Mouse (Mus musculus): ENCODE results near the gene Aipl1. TPM values are rescaled to one million over a fixed set of nuclear protein-coding genes. Genes with fewer than 3 reads are reported as not detected.

Aipl1 gene
- polyA plus RNA-seq, 1 experiment: 0.28 TPM

DNA sequence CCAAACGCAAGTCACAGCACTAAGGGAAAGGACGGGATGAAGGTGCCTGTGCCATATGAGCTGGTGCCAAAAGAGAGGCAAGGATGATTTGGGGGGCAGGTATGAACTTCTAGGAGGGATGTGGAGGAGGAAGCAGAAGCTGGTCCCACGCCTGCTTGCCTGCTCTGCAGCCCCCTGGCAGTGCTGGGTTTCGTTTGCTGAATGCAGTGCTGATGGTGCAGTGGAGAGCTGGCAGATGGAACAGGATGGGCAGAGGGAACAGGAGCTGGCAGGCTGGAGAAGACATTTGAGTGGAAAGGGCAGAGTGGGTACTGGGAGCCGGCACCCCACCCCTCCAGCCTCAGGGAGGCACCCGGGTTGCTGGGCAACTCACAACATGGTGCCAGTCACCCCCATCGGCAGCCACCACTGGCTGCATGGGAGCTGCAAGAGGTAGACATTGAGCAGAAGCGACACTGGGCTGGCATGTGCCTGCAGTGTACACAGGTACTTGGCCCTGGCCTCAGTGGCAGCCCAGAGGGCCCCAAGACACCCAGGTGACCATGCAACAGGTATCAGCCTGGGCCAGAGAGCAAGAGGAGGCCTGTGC is 12.0 kb upstream of the Aipl1 start:
- WGBS: 50% methylated on average over 8 of the region's 8 CpGs

DNA sequence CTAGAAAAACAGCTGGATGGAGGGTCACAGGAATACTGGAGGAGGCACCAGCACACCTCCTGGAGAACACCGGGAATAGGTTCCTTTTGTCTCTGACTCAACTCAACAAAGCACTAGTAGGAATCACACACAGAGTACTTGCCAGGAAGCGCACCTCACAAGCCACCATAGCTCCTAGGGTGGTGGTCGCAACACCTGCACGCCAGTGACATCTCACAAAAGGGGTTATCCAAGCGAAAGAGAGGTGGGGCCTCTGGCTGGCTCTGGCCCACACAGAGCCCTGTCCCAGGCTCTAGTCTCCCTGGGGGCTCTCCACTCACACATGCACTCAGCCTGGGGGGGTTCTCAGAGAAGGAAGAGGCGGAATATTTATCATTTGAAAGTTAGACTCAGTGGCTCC is 11.4 kb upstream of the Aipl1 start:
- Histone ChIP-seq H3K4me1 (ENCODE audit: control insufficient read depth, insufficient read depth, low read length) (no peaks in the 10 kb centered on the region), H3K27ac (ENCODE audit: insufficient read depth, low read length) (no peak overlapping the region), H3K4me3 (replicated peaks; ENCODE audit: insufficient read depth, low read depth, low read length) (no peak overlapping the region), H3K27me3 (ENCODE audit: control insufficient read depth, insufficient read depth, low read length) (no peaks in the 10 kb centered on the region)
- TF ChIP-seq CTCF (IDR thresholded peaks at IDR 0.05; ENCODE audit: borderline replicate concordance, insufficient read depth, low read depth, low read length) (no peak), POLR2A (IDR thresholded peaks at IDR 0.05; ENCODE audit: borderline replicate concordance, insufficient read depth, low read length) (no peak)
- WGBS: 76% methylated on average over 6 of the region's 6 CpGs
- no peak for DNase-seq

More for the DNA sequence above, 12.0 kb upstream of the Aipl1 start:
- TF ChIP-seq POLR2A (IDR thresholded peaks at IDR 0.05; ENCODE audit: borderline replicate concordance, insufficient read depth, low read length) (no peak), CTCF (IDR thresholded peaks at IDR 0.05; ENCODE audit: borderline replicate concordance, insufficient read depth, low read depth, low read length) (no peak)
- no peaks in the 10 kb centered on the region for H3K4me1 ChIP-seq (ENCODE audit: control insufficient read depth, insufficient read depth, low read length)
- H3K27me3 ChIP-seq (ENCODE audit: control insufficient read depth, insufficient read depth, low read length): no peaks in the 10 kb centered on the region
- no peak for DNase-seq
- no peak overlapping the region for H3K27ac ChIP-seq (ENCODE audit: insufficient read depth, low read length)
- no peak overlapping the region for H3K4me3 ChIP-seq (replicated peaks; ENCODE audit: insufficient read depth, low read depth, low read length)

DNA sequence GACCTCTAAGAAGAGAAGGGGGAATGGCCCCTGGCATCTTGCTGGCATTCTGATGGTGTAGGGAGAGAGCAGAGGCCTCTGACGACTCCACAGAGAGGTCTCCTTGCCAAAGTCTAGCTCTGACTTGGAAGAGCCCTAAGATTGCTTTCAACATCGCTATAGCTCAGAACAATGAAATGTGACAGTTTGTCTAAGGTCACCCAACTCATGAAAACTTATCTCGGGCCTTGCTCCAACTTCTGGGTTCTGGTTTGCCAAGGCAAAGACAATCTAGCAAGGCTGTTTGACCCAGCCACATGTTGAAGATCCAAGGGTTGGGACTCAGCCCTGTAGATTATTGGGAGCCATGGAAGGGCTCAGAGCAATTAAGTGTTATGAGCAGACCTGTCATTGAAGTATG is 6.9 kb upstream of the Aipl1 start:
- no peak for DNase-seq
- no peaks in the 10 kb centered on the region for H3K27me3 ChIP-seq (ENCODE audit: control insufficient read depth, insufficient read depth, low read length)
- no peak overlapping the region for H3K27ac ChIP-seq (ENCODE audit: insufficient read depth, low read length)
- WGBS: 32% methylated on average over 3 of the region's 3 CpGs
- H3K4me1 ChIP-seq (ENCODE audit: control insufficient read depth, insufficient read depth, low read length): 0 out of 2 replicates have a peak, but pooled peaks cover 5% of the 10 kb centered on the region
- TF ChIP-seq CTCF (IDR thresholded peaks at IDR 0.05; ENCODE audit: borderline replicate concordance, insufficient read depth, low read depth, low read length) (no peak), POLR2A (IDR thresholded peaks at IDR 0.05; ENCODE audit: borderline replicate concordance, insufficient read depth, low read length) (no peak)
- no peak overlapping the region for H3K4me3 ChIP-seq (replicated peaks; ENCODE audit: insufficient read depth, low read depth, low read length)

DNA sequence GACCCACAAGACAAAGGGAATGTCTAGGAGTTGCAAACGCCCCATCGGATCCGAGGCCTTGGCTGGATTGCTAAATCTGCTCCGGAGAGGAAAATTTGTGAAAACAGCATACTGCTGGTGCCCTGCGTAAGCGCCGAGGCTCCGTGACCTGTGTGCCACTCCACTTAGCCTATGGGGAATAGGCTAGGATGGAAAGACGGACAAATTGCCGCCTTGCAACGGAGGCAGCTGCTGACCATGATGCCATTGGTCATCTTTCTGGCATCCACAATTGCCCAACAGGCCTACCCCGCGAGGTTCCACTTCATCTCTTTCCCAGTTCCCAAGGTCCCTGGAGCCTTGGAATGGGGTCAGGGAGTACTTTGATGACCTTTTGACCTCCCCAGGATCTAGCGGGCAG is 5.3 kb upstream of the Aipl1 start:
- 1% methylated on average over 14 of the region's 14 CpGs for WGBS
- TF ChIP-seq CTCF (IDR thresholded peaks at IDR 0.05; ENCODE audit: borderline replicate concordance, insufficient read depth, low read depth, low read length): no peak
- no peak for TF ChIP-seq POLR2A (IDR thresholded peaks at IDR 0.05; ENCODE audit: borderline replicate concordance, insufficient read depth, low read length)

DNA sequence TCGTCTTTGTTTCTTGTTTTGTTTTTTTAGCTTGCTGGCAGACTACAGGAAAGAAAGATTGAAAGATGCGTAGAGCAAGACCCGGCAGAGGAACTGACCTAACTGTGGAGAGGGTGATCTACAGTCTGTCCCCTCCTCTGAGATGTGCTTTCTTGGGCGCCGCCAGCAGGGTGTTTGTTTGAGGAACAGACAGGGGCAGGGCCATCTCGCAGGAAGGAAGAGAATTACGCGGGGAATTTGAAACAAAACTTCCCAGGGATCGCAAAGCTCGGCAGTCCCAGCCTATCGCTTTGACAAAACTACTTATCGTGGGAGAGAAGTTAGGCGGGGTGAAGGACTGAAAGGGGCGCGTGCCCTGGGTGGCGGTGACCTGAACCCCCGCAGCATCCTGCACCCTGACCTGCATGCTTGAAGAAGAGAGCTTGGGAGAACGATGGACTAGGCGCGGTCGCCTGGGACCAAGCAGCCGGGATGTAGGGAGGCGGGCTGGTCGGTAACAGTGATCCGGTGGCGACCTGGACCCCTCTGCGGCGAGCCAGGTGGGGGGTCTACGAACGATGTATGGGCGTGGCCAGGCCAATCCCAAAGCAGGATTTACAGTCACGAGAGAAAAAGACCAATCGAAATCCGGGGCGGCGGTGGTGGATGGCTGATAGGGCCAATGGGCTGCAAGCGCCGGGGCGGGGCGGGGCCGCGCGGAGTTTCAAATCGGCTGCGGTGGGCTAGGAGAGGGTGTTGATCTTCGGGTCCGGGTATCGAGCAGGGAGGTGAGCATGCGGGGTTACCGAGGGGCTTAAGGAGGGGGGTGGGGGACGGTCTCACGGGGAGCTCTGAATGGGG is 4.7 kb upstream of the Aipl1 start, which contains the start of gene Pimreg:
TSS of gene Pimreg (plus strand) at position 265 of the 840 bp plus-strand sequence.
- H3K27ac ChIP-seq (ENCODE audit: insufficient read depth, low read length): no peak within 1 kb of the TSS
- 0 out of 2 replicates have a peak, but pooled peaks cover 5% of the 10 kb centered on the region for H3K4me1 ChIP-seq (ENCODE audit: control insufficient read depth, insufficient read depth, low read length)
- H3K27me3 ChIP-seq (ENCODE audit: control insufficient read depth, insufficient read depth, low read length): no peaks in the 10 kb centered on the region
- WGBS: 2% methylated on average over 52 of the region's 52 CpGs
- peak; percentile 77 for DNase-seq
- TF ChIP-seq POLR2A (IDR thresholded peaks at IDR 0.05; ENCODE audit: borderline replicate concordance, insufficient read depth, low read length) (no peak), CTCF (IDR thresholded peaks at IDR 0.05; ENCODE audit: borderline replicate concordance, insufficient read depth, low read depth, low read length) (no peak)
- H3K4me3 ChIP-seq (replicated peaks; ENCODE audit: insufficient read depth, low read depth, low read length): peak within 1 kb of the TSS; percentile 63

More for the DNA sequence above, 5.3 kb upstream of the Aipl1 start:
- peak overlapping the region; percentile 51 for H3K4me3 ChIP-seq (replicated peaks; ENCODE audit: insufficient read depth, low read depth, low read length)
- 0 out of 2 replicates have a peak, but pooled peaks cover 5% of the 10 kb centered on the region for H3K4me1 ChIP-seq (ENCODE audit: control insufficient read depth, insufficient read depth, low read length)
- no peaks in the 10 kb centered on the region for H3K27me3 ChIP-seq (ENCODE audit: control insufficient read depth, insufficient read depth, low read length)
- H3K27ac ChIP-seq (ENCODE audit: insufficient read depth, low read length): no peak overlapping the region
- DNase-seq: no peak

DNA sequence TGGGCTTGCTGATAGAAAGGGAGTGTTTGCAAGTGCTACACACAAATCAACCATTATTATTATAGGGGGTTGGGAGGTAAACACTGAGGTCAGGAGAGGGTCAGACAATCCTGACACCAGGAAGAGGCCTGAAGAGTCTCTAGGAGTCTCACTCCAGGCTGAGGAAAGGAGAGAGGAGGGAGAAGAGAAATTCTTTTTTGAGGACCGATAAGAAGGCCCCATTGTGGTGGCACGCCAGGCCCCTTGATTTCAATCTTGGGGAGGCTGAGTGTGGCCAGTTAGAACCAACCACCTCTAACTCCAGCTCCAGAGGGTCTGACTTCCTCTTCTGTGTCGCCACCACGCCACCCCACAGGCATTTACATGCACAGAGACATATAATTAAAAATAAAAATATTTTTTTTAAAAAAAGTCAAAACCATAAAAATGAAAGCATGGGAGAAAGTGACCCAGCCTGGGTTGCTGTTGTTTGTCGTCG is 4.0 kb upstream of the Aipl1 start:
- H3K27ac ChIP-seq (ENCODE audit: insufficient read depth, low read length): no peak overlapping the region
- H3K4me3 ChIP-seq (replicated peaks; ENCODE audit: insufficient read depth, low read depth, low read length): peak overlapping the region; percentile 63
- WGBS: 53% methylated on average over 6 of the region's 6 CpGs
- 0 out of 2 replicates have a peak, but pooled peaks cover 5% of the 10 kb centered on the region for H3K4me1 ChIP-seq (ENCODE audit: control insufficient read depth, insufficient read depth, low read length)
- no peak for DNase-seq
- no peaks in the 10 kb centered on the region for H3K27me3 ChIP-seq (ENCODE audit: control insufficient read depth, insufficient read depth, low read length)
- TF ChIP-seq POLR2A (IDR thresholded peaks at IDR 0.05; ENCODE audit: borderline replicate concordance, insufficient read depth, low read length): no peak
- no peak for TF ChIP-seq CTCF (IDR thresholded peaks at IDR 0.05; ENCODE audit: borderline replicate concordance, insufficient read depth, low read depth, low read length)

DNA sequence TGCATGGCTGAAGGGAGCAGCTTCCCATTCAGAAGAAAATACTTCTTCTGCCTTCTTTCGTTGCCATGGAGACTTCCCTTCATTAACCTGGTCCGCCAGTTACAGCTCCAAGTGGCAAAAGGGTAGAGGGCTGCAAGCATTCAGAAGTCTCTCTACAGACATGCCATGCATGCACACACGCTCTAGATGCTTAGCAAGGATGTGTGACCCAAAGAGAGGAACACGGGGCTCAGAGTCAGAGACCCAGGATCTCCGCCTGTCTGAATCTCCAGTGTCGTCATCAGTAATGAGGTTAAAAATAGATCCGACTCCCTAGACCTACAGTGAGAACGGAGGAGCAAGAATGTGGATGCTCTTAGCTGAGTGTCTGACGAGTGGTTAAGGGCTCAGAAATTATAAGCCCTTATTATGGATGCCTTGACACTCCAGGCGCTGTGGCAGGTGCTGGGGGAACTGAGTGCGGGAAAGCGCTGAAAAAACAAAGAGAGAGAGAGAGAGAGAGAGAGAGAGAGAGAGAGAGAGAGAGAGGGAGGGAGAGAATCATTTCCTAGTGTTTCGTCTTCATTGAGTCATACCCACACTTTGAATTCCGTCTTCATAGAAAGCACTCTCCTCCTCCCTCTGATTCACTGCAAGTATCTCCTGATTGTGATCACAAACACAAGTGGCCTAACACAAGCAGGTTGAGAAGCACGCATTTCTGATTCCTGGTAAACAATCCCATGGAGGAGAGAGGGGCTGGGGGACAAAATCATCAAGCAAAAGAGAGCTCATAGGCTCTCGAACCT is 2.5 kb upstream of the Aipl1 start:
- WGBS: 42% methylated on average over 16 of the region's 16 CpGs
- Histone ChIP-seq H3K27ac (ENCODE audit: insufficient read depth, low read length) (no peak overlapping the region), H3K27me3 (ENCODE audit: control insufficient read depth, insufficient read depth, low read length) (no peaks in the 10 kb centered on the region), H3K4me1 (ENCODE audit: control insufficient read depth, insufficient read depth, low read length) (0 out of 2 replicates have a peak, but pooled peaks cover 5% of the 10 kb centered on the region), H3K4me3 (replicated peaks; ENCODE audit: insufficient read depth, low read depth, low read length) (no peak overlapping the region)
- no peak for DNase-seq
- no peak for TF ChIP-seq POLR2A (IDR thresholded peaks at IDR 0.05; ENCODE audit: borderline replicate concordance, insufficient read depth, low read length)
- no peak for TF ChIP-seq CTCF (IDR thresholded peaks at IDR 0.05; ENCODE audit: borderline replicate concordance, insufficient read depth, low read depth, low read length)
